Mouse (Mus musculus): ENCODE measurements around the gene Aldh16a1.

The Aldh16a1 gene

DNA sequence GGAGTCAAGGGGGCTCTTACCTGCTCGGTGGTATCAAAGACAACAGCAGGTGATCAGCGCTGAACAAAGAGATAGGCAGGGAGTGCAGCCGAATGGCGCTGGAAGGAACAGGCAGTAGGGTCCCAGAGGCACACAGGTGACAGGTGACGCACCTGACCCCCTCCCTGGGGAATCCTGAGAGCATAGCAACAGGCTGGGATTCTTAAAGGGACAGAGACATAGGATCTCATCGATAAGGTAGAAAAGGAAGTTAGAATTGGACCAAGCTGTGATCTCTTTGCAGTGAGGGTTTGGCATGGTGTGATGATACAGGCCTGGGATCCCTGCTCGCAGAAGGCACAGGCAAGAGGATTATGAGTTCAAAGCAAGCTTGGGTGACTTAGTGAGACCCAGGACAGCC is 25.1 kb upstream of the Aldh16a1 start, which contains the start of gene Gfy:
TSS of gene Gfy (minus strand) at position 101 of the 400 bp plus-strand sequence.
- DNase-seq (ENCODE audit: low read depth, low spot score): no peak

DNA sequence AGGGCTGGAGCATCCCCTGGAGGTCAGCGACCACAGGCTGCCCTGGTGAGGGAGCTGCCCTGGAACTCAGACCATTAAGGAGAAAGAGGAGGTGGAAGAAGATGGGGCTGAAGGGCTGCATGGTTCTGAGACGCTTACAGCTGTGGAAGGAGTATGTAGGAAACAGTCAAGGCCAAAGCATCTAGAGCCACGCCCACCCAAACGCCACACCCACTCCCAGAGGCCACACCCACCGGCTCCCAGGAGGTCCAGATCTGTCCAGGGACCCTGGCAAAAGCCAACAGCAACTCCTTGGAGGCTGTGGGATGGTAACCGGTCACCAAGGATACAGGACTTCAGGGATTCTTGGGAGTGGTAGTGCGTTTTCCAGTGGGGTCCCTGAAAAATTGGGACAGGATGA is 24.2 kb upstream of the Aldh16a1 start:
- DNase-seq (ENCODE audit: low read depth, low spot score): peak; percentile 13

DNA sequence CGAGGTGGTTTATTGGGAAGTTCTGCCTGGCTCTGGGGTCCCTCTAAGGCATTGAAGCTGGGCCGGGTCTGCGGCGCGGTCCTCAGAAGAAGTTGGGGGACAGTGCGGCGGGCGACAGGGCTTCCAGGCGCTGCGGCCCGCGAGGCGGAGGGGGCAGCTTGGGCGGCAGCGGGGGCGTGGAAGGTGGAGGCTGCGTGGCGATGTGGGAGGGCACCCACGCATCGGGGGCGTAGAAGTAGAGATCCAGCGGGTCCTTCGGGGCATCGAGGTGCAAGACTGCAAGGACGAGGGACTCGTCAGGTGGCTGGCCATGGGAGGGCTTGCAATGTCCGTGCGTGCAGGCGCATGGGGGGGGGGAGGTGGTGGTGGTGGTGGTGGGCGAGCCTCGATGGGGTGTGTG is 22.0 kb upstream of the Aldh16a1 start:
- no peak for DNase-seq (ENCODE audit: low read depth, low spot score)

DNA sequence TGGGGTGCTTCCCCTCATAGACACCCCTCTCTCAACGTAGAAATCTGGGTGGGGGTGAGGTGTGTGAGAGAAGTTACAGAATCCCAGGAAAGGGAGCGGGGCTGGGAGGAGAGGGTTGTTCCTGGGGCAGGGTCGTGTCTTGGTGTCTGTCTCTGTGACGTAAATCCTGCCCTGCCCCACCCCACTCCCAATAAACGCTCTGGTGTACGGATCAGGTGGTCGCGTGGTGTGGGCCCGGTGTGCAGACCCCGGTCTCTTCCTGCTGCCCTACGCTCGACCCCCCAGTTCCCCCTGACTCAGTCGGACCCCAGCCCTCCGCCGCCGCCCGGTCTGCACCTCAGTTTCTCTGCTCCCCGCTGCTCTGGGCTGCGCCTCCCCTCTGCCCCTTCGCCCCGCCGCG is 21.5 kb upstream of the Aldh16a1 start:
- no peak for DNase-seq (ENCODE audit: low read depth, low spot score)

DNA sequence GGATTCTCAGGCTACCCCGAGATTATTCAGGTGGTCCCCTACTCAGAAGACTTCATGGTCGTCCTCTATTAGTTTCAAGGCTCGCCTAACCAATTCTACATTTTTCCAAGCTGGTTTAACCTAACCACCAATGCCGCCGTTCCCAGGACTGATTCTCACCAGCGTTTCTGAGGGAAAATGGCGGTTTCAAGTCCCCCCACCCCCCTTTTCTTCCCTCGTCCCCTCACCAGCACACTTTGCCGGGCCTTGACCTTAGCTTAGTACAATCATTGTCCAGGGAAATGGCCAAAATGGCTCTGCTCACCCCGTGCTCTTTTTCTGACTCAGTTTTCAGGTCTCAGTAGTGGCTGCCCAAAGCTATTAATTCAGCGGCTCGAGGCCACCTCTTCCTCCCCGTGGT is 21.0 kb upstream of the Aldh16a1 start:
- DNase-seq (ENCODE audit: low read depth, low spot score): no peak

DNA sequence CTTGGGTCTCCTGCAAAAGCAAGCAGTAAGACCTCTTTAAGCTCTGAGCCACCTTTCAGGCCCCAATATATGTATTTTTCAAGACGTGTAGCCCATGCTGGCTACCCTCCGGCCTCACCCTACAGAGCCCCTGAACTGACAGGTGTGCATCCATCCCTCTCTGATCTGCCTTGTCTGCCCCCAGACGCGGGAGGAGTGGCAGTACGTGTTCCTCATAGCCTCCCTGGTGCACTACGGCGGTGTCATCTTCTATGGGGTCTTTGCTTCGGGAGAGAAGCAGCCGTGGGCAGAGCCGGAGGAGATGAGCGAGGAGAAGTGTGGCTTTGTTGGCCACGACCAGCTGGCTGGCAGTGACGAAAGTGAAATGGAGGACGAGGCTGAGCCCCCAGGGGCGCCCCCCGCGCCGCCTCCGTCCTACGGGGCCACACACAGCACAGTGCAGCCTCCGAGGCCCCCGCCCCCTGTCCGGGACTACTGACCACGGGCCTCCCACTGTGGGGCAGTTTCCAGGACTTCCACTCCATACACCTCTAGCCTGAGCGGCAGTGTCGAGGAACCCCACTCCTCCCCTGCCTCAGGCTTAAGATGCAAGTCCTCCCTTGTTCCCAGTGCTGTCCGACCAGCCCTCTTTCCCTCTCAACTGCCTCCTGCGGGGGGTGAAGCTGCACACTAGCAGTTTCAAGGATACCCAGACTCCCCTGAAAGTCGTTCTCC is 20.3 kb upstream of the Aldh16a1 start:
- peak; percentile 10 for DNase-seq (ENCODE audit: low read depth, low spot score)

DNA sequence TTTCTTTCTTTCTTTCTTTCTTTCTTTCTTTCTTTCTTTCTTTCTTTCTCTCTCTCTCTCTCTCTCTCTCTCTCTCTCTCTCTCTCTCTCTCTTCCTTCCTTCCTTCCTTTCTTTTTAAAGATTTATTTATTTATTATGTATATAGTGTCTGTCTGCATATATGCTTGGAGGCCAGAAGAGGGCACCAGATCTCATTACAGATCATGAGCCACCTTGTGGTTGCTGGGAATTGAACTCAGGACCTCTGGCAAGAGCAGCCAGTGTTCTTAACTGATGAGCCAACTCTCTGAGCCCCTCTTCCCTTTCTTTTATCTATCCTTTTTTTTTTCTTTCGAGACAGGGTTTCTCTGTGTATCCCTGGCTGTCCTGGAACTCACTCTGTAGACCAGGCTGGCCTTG is 19.4 kb upstream of the Aldh16a1 start:
- DNase-seq (ENCODE audit: low read depth, low spot score): peak; percentile 65

DNA sequence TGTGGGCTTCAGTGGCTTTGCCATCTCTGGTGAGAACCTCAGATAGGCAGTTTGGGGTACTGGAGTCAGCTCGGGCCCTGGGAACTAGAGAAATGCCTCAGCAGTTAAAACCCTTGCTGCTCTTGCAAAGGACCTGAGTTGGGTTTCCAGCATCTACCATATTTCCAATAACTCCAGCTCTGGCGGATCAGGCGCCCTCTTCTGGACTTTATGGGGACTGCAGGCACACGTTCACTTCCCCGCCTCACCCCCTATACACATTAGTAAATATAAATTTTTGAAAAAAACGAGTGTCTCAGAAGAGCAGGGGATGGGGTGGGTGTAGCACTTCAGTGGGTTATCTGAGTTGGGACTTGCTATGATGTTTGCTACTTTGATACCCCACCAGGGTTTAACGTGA is 18.6 kb upstream of the Aldh16a1 start:
- peak; percentile 64 for DNase-seq (ENCODE audit: low read depth, low spot score)

DNA sequence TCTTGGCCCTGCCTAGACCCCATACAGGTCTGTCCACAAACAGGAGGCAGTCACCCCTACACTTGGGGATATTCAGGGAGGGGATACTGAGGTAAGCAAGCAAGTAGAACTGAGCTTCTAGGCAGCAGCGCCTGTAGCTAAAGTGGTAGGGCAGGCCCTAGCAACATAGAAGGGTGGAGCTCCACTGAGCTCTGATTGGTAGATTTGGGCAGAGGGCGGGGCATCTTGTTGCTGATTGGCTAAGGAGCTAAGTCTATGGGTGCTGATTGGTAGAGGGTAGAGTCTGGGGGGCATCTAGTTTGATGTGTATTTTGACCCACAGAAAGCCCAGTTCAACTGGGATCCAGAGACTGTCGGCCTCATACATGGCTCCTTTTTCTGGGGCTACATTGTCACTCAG is 15.1 kb upstream of the Aldh16a1 start:
- peak; percentile 48 for DNase-seq (ENCODE audit: low read depth, low spot score)

DNA sequence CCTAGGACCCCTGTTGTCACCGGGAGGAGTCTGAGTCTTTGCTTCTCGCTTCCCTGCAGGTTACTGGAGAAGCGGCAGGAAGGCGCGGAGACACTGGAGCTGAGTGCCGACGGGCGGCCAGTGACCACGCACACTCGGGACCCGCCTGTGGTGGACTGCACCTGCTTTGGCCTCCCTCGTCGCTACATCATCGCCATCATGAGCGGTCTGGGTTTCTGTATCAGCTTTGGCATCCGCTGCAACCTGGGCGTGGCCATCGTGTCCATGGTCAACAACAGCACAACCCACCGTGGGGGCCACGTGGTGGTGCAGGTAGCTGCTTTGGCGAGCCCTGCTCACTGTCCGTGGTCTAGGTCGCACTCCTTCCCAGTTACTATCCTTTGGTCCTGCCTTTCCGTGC is 14.3 kb upstream of the Aldh16a1 start:
- DNase-seq (ENCODE audit: low read depth, low spot score): no peak

DNA sequence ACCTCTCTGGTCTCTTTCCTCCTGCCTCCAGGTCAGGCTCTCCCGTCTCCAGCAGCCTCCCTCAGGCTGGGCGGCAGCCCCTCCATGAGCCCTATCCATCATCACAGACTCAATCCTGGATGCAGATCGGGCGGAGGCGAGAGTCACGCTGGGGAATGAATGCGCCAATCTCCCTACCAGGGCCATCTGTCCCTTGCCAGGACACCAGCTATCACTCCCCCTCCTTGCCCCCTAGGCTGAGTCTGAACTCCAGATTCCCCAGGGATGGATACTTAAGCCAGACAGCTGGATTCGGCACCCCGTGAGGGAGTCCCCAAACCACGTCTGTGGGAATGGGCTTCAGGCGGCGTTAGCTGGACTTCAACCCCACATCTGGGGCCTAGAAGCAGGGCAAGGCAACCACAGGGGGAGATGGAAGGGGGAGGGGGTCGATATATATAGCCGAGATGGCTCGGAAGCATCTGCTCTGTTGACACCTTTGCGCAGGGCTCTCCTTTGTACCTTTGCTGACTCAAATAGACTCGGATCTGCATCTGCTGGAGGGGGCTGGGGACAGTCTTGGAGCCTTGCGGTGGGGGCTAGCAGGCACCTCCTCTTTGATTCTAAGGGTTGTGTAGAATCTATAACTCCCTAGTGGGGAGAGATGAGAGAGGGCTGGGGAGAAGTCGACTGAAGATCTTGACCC is 13.5 kb upstream of the Aldh16a1 start:
- DNase-seq (ENCODE audit: low read depth, low spot score): no peak

DNA sequence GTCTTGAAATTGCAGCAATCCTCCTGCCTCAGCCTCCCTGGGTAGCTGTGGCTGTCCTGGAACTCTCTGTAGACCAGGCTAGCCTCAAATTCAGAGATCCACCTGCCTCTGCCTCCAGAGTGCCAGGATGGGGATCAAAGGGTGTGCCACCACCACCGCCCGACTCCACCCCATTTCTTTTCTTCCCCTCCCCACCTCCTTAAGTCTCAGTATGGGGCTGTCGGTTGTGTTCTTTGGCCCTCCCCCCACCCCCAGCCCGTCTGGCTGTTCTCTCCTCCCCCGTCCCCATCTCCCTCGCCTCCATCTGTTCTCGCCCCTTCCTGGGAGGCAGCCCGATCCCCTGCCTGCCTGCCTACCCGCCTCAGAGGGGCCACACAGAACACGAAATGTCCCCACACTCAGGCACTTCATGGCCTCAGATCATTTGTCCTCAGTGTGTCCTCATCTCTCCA is 12.6 kb upstream of the Aldh16a1 start:
- no peak for DNase-seq (ENCODE audit: low read depth, low spot score)

DNA sequence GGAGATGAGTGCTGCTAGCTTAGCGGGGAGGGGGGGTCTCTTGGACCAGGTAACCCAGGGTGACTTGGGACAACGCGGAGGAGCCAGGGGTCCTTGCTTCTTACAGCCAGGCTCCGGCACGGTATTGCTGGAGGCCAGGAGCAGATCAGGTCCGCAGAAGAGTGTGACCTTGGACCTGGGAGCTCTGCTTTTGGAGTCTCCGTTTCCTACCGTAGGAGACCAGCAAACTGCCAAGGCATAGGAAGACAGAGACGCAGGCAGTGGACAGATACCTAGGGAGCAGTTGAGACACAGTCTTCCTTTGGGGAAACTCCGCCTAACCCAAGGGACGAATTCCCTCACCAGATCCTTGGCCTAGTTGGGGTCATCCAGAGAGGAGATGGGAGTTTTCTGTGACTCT is 11.3 kb upstream of the Aldh16a1 start:
- DNase-seq (ENCODE audit: low read depth, low spot score): no peak

DNA sequence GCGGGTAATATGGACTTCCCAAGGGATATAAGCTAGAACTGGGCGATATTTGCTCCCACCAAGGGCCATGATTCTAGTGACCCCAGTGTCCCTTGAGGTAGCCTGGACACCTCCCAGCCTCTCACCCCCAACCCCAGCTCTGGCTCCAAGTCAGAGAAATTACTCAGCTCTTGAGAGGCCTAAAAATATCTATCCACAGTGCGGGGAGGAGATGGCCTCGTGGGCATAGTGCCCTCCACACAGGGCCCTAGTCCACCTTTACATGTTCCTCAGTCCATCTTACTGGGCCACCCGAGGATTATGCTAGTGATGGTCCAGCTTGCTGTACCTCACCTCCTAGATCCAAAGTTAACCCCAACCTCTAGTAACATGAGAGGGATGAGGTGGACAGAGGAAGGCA is 10.4 kb upstream of the Aldh16a1 start:
- no peak for DNase-seq (ENCODE audit: low read depth, low spot score)

DNA sequence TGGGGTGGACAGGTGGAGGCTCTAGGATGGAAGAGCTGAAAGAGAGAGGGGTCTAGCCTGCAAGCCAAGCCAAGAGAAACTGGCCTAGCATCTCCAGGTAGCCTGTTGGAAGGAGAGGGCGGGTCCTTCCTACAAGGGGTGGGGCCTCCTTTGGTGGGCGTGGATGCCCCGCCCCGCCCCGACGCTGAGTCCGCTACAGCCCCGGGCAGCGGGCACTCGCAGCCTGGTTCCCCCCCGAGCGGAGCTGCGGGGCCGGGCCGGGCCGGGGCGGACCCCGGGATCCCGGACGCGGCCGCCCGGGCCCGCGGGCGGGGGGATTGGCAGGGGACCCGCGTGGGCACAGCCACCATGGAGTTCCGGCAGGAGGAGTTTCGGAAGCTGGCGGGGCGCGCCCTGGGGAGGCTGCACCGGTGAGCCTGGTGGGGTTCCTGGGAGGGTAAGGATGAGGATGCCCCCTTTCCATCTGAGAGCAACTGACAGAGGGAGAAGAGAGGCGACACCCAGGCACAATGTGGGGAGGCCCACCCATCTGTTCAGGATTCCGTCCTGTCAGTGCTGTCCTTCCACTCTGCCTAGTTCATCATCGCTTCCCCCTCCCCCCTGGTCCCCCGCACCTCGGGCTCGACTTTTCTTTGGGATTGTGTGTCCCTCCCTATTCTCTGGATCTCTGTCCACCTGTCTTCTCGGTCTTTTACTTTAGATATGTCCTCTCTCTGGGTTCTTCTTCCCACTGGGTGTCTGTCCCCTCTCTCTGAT is 9.5 kb upstream of the Aldh16a1 start, which contains the start of gene Slc17a7:
TSS of gene Slc17a7 (plus strand) at position 215 of the 756 bp plus-strand sequence.
- DNase-seq (ENCODE audit: low read depth, low spot score): peak; percentile 48

DNA sequence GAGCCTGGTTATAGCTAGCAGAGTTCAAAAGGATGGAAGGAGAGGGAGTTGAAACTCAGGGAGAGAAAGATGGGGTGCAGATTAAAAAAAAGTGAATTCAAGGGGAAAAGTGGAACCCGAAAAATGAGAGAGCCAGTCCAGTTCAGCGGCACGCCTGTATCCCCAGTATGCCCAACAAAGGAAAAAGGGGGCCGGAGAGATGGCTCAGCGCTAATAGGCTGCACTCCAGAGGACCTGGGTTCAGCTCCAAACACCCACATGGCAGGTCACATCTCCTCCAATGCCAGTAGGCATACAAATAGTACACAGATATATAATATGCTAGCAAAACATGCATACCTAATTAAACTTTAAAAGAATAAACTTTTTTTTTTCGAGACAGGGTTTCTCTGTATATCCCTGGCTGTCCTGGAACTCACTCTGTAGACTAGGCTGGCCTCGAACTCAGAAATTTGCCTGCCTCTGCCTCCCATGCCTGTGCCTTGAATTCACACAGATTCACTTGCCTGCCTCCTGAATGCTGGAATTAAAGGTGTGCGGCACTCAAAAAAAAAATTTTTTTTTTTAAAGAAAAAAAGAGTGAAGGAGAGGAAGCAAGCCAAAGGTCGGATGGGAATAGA is 8.7 kb upstream of the Aldh16a1 start:
- DNase-seq (ENCODE audit: low read depth, low spot score): no peak

DNA sequence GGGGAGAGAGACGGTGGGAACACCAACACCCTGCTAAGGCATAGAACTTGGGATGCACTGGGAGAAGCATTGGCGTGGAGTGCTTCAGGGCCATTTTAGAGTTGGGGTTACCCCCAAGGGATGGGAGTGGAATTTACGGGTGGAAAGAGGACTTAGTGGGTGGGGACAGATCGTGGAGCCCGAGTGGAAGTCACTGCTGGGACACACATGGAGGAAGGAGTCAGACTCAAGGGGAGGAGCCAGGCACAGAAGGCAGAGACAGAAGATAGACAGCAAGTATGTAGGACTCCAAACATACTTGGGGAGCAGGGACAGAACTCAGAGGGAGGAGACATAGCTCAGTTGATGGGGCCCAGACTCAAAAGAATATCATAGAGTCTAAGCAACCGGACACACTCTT is 8.2 kb upstream of the Aldh16a1 start:
- no peak for DNase-seq (ENCODE audit: low read depth, low spot score)

DNA sequence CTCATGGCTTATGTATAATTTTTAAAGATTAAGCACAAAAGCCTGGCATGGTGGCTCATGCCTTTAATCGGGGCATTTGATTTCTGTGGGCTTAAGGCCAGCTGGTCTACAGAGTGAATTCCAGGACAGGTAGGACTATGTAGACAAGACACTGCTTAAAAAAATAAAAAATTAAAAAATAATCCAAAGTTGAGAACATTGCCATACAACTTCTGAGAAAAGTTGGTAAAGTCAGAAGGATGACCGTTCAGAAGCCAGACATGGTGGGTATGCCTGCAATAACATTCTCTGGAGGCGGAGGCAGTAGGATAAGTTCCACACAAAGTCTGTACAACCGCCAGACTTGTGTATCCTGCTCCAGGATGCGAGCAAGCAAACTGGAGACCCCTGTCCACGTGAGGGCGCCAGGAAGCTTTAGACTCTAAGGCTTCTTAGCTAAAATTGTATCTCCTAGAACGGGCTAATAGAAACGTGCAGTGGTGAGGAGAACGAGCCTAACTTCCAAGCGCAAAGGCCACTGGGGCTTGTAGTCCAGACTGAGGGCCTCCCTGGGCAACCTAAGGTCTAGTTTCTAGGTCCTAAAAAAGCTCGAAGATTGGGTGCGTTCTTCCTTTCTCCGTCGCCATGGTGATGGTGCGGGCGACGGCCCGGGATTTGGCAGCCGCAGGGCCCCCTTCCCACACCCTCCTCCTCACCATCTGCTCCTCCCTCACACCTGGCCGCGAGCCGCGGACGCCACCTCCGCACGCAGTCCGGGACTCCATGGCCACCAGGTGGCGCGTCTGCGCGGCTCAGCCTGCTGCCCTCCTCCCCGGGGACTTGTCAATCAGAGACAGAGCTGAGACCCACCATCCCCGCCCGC is 7.5 kb upstream of the Aldh16a1 start:
- peak; percentile 95 for DNase-seq (ENCODE audit: low read depth, low spot score)

DNA sequence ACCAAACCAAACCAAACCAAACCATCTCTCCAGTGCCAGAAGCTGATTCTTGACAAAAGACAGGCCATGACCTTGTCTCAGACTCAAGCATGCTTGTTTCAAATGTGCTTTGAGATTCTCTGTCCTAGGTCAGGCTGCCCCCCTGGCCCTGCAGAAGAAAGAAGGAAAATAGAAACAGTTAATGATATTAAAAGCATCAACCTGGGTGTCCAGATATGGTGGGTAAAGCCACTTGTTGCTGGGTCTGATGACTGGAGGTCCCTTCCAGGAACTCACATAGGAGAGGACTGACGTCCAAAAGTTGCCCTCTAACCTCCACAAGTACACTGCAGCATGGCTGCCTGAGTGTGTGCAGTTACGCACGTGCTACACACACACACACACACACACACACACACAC is 6.5 kb upstream of the Aldh16a1 start:
- DNase-seq (ENCODE audit: low read depth, low spot score): no peak

DNA sequence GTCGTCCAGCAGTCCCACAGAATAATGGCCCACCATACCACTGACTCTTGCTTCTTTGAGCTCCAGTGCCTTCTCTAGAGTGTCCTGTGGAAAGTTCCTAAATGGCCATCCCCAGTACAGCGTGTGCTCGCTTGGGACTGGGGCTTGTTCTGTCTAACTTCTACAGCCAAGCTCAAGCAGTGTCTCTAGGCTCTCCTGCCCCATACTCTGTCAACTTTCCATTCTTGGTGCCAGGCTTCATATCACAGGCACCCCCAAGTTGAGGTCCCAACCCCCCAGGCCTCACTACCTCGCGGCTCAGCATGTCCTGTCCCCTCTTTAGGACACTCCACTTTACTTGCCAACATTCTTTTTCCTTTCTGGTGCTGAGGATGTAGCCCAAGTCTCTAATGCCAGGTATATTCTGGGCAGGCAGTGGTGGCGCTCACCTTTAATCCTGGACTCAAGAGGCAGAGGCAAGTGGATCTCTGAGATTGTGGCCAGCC is 6.0 kb upstream of the Aldh16a1 start:
- DNase-seq (ENCODE audit: low read depth, low spot score): no peak

DNA sequence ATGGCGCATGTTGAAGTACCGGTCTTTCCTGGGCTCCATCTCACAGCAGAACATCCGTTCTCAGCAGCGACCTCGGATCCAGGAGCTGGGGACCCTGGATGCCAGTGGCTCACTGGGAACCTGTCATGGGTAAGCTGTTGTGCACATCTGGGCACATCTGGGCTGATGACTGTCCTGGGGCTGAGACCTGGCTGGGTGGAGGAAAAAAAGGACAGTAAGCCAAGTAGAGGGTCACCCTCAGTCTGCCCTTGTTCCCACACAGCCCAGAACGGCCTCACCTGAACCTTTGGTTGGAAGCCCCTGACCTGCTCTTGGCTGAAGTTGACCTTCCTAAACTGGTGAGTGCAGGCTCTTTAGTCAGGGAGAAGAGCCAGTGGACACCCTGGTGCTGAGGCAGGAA is 4.6 kb upstream of the Aldh16a1 start:
- no peak for DNase-seq (ENCODE audit: low read depth, low spot score)

Measured in A20 (cell line).